ENCODE assay signal across 8 mouse cellular contexts in genomic region chr6:129532942-129533860, GRCm38 (mm10). TPM values are rescaled to one million over a fixed set of nuclear protein-coding genes. Genes with fewer than 3 reads are reported as not detected.
A peak's percentile ranks its signal among the peaks of the same experiment; 100 is the strongest.
DNase-seq lines count a peak whose midpoint lies in the region; ATAC-seq and TF ChIP-seq lines count a peak whose summit lies in the region.

Gabarapl1 (plus strand) TSS chr6:129533160.

- H3K27me3 ChIP-seq in hindbrain, embryonic 12.5 days = no peaks in the 10 kb centered on the region
- no peaks in the 10 kb centered on the region for H3K27me3 ChIP-seq in lung, postnatal 0 days (replicated peaks; ENCODE audit: insufficient read depth, low read length)

- no peak for TF ChIP-seq EP300 in lung, postnatal 0 days (IDR thresholded peaks at IDR 0.05)

- peak; percentile 77 for DNase-seq in R1 (ENCODE audit: low read depth, low spot score)
- peak; percentile 86 to 89 for DNase-seq in cerebellum, postnatal 14 days
- DNase-seq in frontal cortex, postnatal 14 days (ENCODE audit: low spot score in 2 of 2) = peak; percentile 70 to 78
- DNase-seq in layer of hippocampus, postnatal 10 days (ENCODE audit: low spot score in 2 of 2) = peak; percentile 78 to 85
- peak; percentile 82 for DNase-seq in lung, postnatal 0 days (ENCODE audit: low spot score)
- peak; percentile 62 for DNase-seq in ovary, postnatal 14 days (ENCODE audit: low spot score)
- DNase-seq in thymus, postnatal 14 days = peak; percentile 63

- peak within 1 kb of the TSS; percentile 83 for H3K27ac ChIP-seq in hindbrain, embryonic 12.5 days
- peak within 1 kb of the TSS; percentile 70 for H3K27ac ChIP-seq in lung, postnatal 0 days (ENCODE audit: low read length)

- peaks cover 15% of the 10 kb centered on the region for H3K4me1 ChIP-seq in hindbrain, embryonic 12.5 days
- peaks cover 14% of the 10 kb centered on the region; the same call in 1 of the 2 replicates for H3K4me1 ChIP-seq in lung, postnatal 0 days (ENCODE audit: insufficient read depth, low read depth, low read length)

- peak; percentile 88 for ATAC-seq in hindbrain, embryonic 12.5 days (ENCODE audit: low FRiP score)
- peak; percentile 84 for ATAC-seq in lung, postnatal 0 days

- H3K4me3 ChIP-seq in hindbrain, embryonic 12.5 days = peak within 1 kb of the TSS; percentile 82
- peak within 1 kb of the TSS; percentile 86 for H3K4me3 ChIP-seq in lung, postnatal 0 days (ENCODE audit: low read depth, low read length)

- peak within 1 kb of the TSS; percentile 67 for H3K4me2 ChIP-seq in hindbrain, embryonic 12.5 days (replicated peaks)
- H3K4me2 ChIP-seq in lung, postnatal 0 days (replicated peaks; ENCODE audit: low read depth, low read length) = peak within 1 kb of the TSS; percentile 79

- no peaks in the 10 kb centered on the region for H3K9me3 ChIP-seq in hindbrain, embryonic 12.5 days (replicated peaks)
- H3K9me3 ChIP-seq in lung, postnatal 0 days (ENCODE audit: low read length) = no peaks in the 10 kb centered on the region

- under 1% methylated on average over 55 of the region's 55 CpGs for WGBS in hindbrain, embryonic 12.5 days
- 1% methylated on average over 52 of the region's 55 CpGs for WGBS in lung, postnatal 0 days

- peaks cover 7% of the 10 kb centered on the region; the same call in 1 of the 2 replicates for H3K36me3 ChIP-seq in hindbrain, embryonic 12.5 days
- H3K36me3 ChIP-seq in lung, postnatal 0 days (ENCODE audit: insufficient read depth, low read length) = peaks cover under 1% of the 10 kb centered on the region; the same call in 1 of the 2 replicates

- peak within 1 kb of the TSS; percentile 75 for H3K9ac ChIP-seq in hindbrain, embryonic 12.5 days
- H3K9ac ChIP-seq in lung, postnatal 0 days (replicated peaks; ENCODE audit: low read depth) = peak within 1 kb of the TSS; percentile 77

- no peak for TF ChIP-seq CTCF in lung, postnatal 0 days (IDR thresholded peaks at IDR 0.05)

RNA-seq across cellular contexts. Expression of gene Gabarapl1, which starts in this region (rescaled TPM):
- 105 and 106 TPM in 2 replicates for polyA plus RNA-seq in hindbrain, embryonic 12.5 days (2016; fragmentation: Nextera tagmentation; extraction: Ambion mirVana)
- 100 to 1,000 TPM; 386 to 427 TPM for total RNA-seq in layer of hippocampus, postnatal 10 days (2021)
- polyA plus RNA-seq in lung, postnatal 0 days (2015; fragmentation: Nextera tagmentation; extraction: Ambion mirVana) = 78.8 and 82.3 TPM in 2 replicates

Comparison
In these comparisons a context has a peak if more than half of its experiments do, and no peak if none do; other contexts are left out.
1. Peak in every context shown above with its lines: DNase-seq, ATAC-seq, H3K4me3 ChIP-seq and H3K27ac ChIP-seq.